Mouse (Mus musculus): ENCODE measurements at regions not wholly inside any gene's neighbourhood (a gene's known extent, or its start where the extent isn't known, plus 50 kb on each side); places are given as distances from the start of the nearest gene placed in this dataset.

- Histone ChIP-seq H3K4me1 (replicated peaks) (no peaks in the 10 kb centered on the region), H3K4me3 (replicated peaks) (no peak overlapping the region), H3K36me3 (no peaks in the 10 kb centered on the region), H3K27me3 (replicated peaks) (no peaks in the 10 kb centered on the region), H3K9ac (no peak overlapping the region), H3K4me2 (replicated peaks) (no peak overlapping the region), H3K9me3 (no peaks in the 10 kb centered on the region), H3K27ac (no peak overlapping the region)
- no peak for ATAC-seq
- 84% methylated on average over 5 of the region's 5 CpGs for WGBS
Measured at GRCm38 (mm10) chr14:48019331-48019730, 101.3 kb upstream of the Peli2 start.

- WGBS, result 77% methylated on average over 4 of the region's 4 CpGs
- H3K4me2 ChIP-seq (replicated peaks), result no peak overlapping the region
- H3K36me3 ChIP-seq, result no peaks in the 10 kb centered on the region
- no peak overlapping the region for H3K27ac ChIP-seq
- H3K9me3 ChIP-seq, result no peaks in the 10 kb centered on the region
- ATAC-seq, result no peak
- no peaks in the 10 kb centered on the region for H3K4me1 ChIP-seq (replicated peaks)
- H3K9ac ChIP-seq, result no peak overlapping the region
- no peaks in the 10 kb centered on the region for H3K27me3 ChIP-seq (replicated peaks)
- H3K4me3 ChIP-seq (replicated peaks), result no peak overlapping the region
Measured at GRCm38 (mm10) chr14:48022271-48022670, 98.4 kb upstream of the Peli2 start.

GRCm38 (mm10) chr14:48024051-48024693 is 96.5 kb upstream of the Peli2 start:
- Histone ChIP-seq H3K27ac (no peak overlapping the region), H3K4me3 (replicated peaks) (no peak overlapping the region), H3K9me3 (no peaks in the 10 kb centered on the region), H3K27me3 (replicated peaks) (no peaks in the 10 kb centered on the region), H3K9ac (no peak overlapping the region), H3K4me2 (replicated peaks) (no peak overlapping the region), H3K4me1 (replicated peaks) (no peaks in the 10 kb centered on the region), H3K36me3 (no peaks in the 10 kb centered on the region)
- no peak for ATAC-seq
- WGBS, result 33% methylated on average over 8 of the region's 8 CpGs

- Histone ChIP-seq H3K4me1 (replicated peaks) (no peaks in the 10 kb centered on the region), H3K9me3 (no peaks in the 10 kb centered on the region), H3K27me3 (replicated peaks) (no peaks in the 10 kb centered on the region), H3K36me3 (no peaks in the 10 kb centered on the region), H3K9ac (no peak overlapping the region), H3K27ac (no peak overlapping the region), H3K4me3 (replicated peaks) (no peak overlapping the region), H3K4me2 (replicated peaks) (no peak overlapping the region)
- 82% methylated on average over 4 of the region's 4 CpGs for WGBS
- ATAC-seq, result no peak
Measured at GRCm38 (mm10) chr14:48039286-48039790, 81.3 kb upstream of the Peli2 start.

- Histone ChIP-seq H3K4me1 (replicated peaks) (no peaks in the 10 kb centered on the region), H3K4me2 (replicated peaks) (no peak overlapping the region), H3K9ac (no peak overlapping the region), H3K36me3 (no peaks in the 10 kb centered on the region), H3K9me3 (no peaks in the 10 kb centered on the region), H3K27ac (no peak overlapping the region), H3K4me3 (replicated peaks) (no peak overlapping the region), H3K27me3 (replicated peaks) (no peaks in the 10 kb centered on the region)
- 74% methylated on average over 9 of the region's 9 CpGs for WGBS
- no peak for ATAC-seq
Measured at GRCm38 (mm10) chr14:48046094-48046493, 74.5 kb upstream of the Peli2 start.

- H3K4me3 ChIP-seq (replicated peaks), result no peak overlapping the region
- H3K9ac ChIP-seq, result no peak overlapping the region
- no peaks in the 10 kb centered on the region for H3K9me3 ChIP-seq
- 85% methylated on average over 1 of the region's 1 CpGs for WGBS
- H3K4me2 ChIP-seq (replicated peaks), result no peak overlapping the region
- H3K27me3 ChIP-seq (replicated peaks), result no peaks in the 10 kb centered on the region
- ATAC-seq, result no peak
- no peaks in the 10 kb centered on the region for H3K4me1 ChIP-seq (replicated peaks)
- H3K36me3 ChIP-seq, result no peaks in the 10 kb centered on the region
- no peak overlapping the region for H3K27ac ChIP-seq
Measured at GRCm38 (mm10) chr14:48046831-48047230, 73.8 kb upstream of the Peli2 start.

GRCm38 (mm10) chr14:48049698-48050459 is 70.7 kb upstream of the Peli2 start:
- no peak overlapping the region for H3K9ac ChIP-seq
- no peak overlapping the region for H3K27ac ChIP-seq
- H3K9me3 ChIP-seq, result no peaks in the 10 kb centered on the region
- H3K4me3 ChIP-seq (replicated peaks), result no peak overlapping the region
- H3K4me1 ChIP-seq (replicated peaks), result no peaks in the 10 kb centered on the region
- 54% methylated on average over 5 of the region's 5 CpGs for WGBS
- ATAC-seq, result no peak
- no peaks in the 10 kb centered on the region for H3K36me3 ChIP-seq
- H3K4me2 ChIP-seq (replicated peaks), result no peak overlapping the region
- H3K27me3 ChIP-seq (replicated peaks), result no peaks in the 10 kb centered on the region

- H3K4me3 ChIP-seq (replicated peaks), result no peak overlapping the region
- no peaks in the 10 kb centered on the region for H3K36me3 ChIP-seq
- H3K9me3 ChIP-seq, result no peaks in the 10 kb centered on the region
- H3K9ac ChIP-seq, result no peak overlapping the region
- no peaks in the 10 kb centered on the region for H3K4me1 ChIP-seq (replicated peaks)
- H3K4me2 ChIP-seq (replicated peaks), result no peak overlapping the region
- H3K27me3 ChIP-seq (replicated peaks), result no peaks in the 10 kb centered on the region
- ATAC-seq, result no peak
- 75% methylated on average over 2 of the region's 2 CpGs for WGBS
- H3K27ac ChIP-seq, result no peak overlapping the region
Measured at GRCm38 (mm10) chr14:48050460-48050760, 70.2 kb upstream of the Peli2 start.

GRCm38 (mm10) chr14:48051971-48052370 is 68.7 kb upstream of the Peli2 start:
- Histone ChIP-seq H3K9me3 (no peaks in the 10 kb centered on the region), H3K36me3 (no peaks in the 10 kb centered on the region), H3K4me2 (replicated peaks) (no peak overlapping the region), H3K27ac (no peak overlapping the region), H3K27me3 (replicated peaks) (no peaks in the 10 kb centered on the region), H3K4me3 (replicated peaks) (no peak overlapping the region), H3K4me1 (replicated peaks) (no peaks in the 10 kb centered on the region), H3K9ac (no peak overlapping the region)
- no peak for ATAC-seq
- 51% methylated on average over 3 of the region's 3 CpGs for WGBS

- 77% methylated on average over 7 of the region's 7 CpGs for WGBS
Measured at GRCm38 (mm10) chr14:48052405-48052804, 68.2 kb upstream of the Peli2 start.

GRCm38 (mm10) chr14:48053151-48053550 is 67.5 kb upstream of the Peli2 start:
- H3K36me3 ChIP-seq, result no peaks in the 10 kb centered on the region
- 74% methylated on average over 4 of the region's 4 CpGs for WGBS
- no peaks in the 10 kb centered on the region for H3K27me3 ChIP-seq (replicated peaks)
- no peak overlapping the region for H3K4me3 ChIP-seq (replicated peaks)
- ATAC-seq, result no peak
- no peak overlapping the region for H3K9ac ChIP-seq
- no peaks in the 10 kb centered on the region for H3K9me3 ChIP-seq
- H3K4me2 ChIP-seq (replicated peaks), result no peak overlapping the region
- H3K4me1 ChIP-seq (replicated peaks), result no peaks in the 10 kb centered on the region
- H3K27ac ChIP-seq, result no peak overlapping the region

More at GRCm38 (mm10) chr14:48052405-48052804, 68.2 kb upstream of the Peli2 start:
- Histone ChIP-seq H3K36me3 (no peaks in the 10 kb centered on the region), H3K4me1 (replicated peaks) (no peaks in the 10 kb centered on the region), H3K9ac (no peak overlapping the region), H3K4me2 (replicated peaks) (no peak overlapping the region), H3K27me3 (replicated peaks) (no peaks in the 10 kb centered on the region), H3K9me3 (no peaks in the 10 kb centered on the region), H3K4me3 (replicated peaks) (no peak overlapping the region), H3K27ac (no peak overlapping the region)
- ATAC-seq, result no peak

- H3K27ac ChIP-seq, result no peak overlapping the region
- H3K4me1 ChIP-seq (replicated peaks), result no peaks in the 10 kb centered on the region
- no peaks in the 10 kb centered on the region for H3K9me3 ChIP-seq
- no peaks in the 10 kb centered on the region for H3K36me3 ChIP-seq
- H3K4me3 ChIP-seq (replicated peaks), result no peak overlapping the region
- no peak for ATAC-seq
- no peaks in the 10 kb centered on the region for H3K27me3 ChIP-seq (replicated peaks)
- 72% methylated on average over 3 of the region's 3 CpGs for WGBS
- no peak overlapping the region for H3K4me2 ChIP-seq (replicated peaks)
- H3K9ac ChIP-seq, result no peak overlapping the region
Measured at GRCm38 (mm10) chr14:48054719-48055118, 65.9 kb upstream of the Peli2 start.

- ATAC-seq, result no peak
- Histone ChIP-seq H3K27ac (no peak overlapping the region), H3K9me3 (no peaks in the 10 kb centered on the region), H3K4me3 (replicated peaks) (no peak overlapping the region), H3K9ac (no peak overlapping the region), H3K27me3 (replicated peaks) (no peaks in the 10 kb centered on the region), H3K4me1 (replicated peaks) (no peaks in the 10 kb centered on the region), H3K4me2 (replicated peaks) (no peak overlapping the region), H3K36me3 (no peaks in the 10 kb centered on the region)
- 93% methylated on average over 2 of the region's 2 CpGs for WGBS
Measured at GRCm38 (mm10) chr14:48055861-48056260, 64.8 kb upstream of the Peli2 start.
